Mouse (Mus musculus): ENCODE results near the gene Gp5.

- TF ChIP-seq POLR2A (IDR thresholded peaks at IDR 0.05; ENCODE audit: borderline replicate concordance, extremely low read depth, insufficient read depth, insufficient read length, poor library complexity, severe bottlenecking) (no peak), CTCF (IDR thresholded peaks at IDR 0.05; ENCODE audit: borderline replicate concordance, extremely low read depth, insufficient read depth, insufficient read length) (no peak)
Measured at GRCm38 (mm10) chr16:30267359-30267758, 43.2 kb downstream of the Gp5 start, which contains the start of gene Cpn2.

Data from brain, embryonic 14.5 days (tissue).